Mouse (Mus musculus): ENCODE measurements around the gene Slc4a8. TPM values are rescaled to one million over a fixed set of nuclear protein-coding genes. Genes with fewer than 3 reads are reported as not detected.

The Slc4a8 gene
- polyA plus RNA-seq (2015; fragmentation: Nextera tagmentation; extraction: Ambion mirVana): 15.7 and 17.0 TPM in 2 replicates

GRCm38 (mm10) chr15:100761419-100762185, at the start of gene Slc4a8:
TSS of gene Slc4a8 (plus strand) at chr15:100761747.

GRCm38 (mm10) chr15:100729281-100729985, 32.1 kb upstream of the Slc4a8 start, which contains the start of gene Galnt6:
TSS of gene Galnt6 (minus strand) at chr15:100729376.

GRCm38 (mm10) chr15:100869558-100869957, 108.0 kb downstream of the Slc4a8 start, which contains the start of gene Scn8a:
TSS of gene Scn8a (plus strand) at chr15:100869858.

Other genes starting within 250 kb of the Slc4a8 start
- gene Tfcp2, start 209.7 kb upstream of the Slc4a8 start, polyA plus RNA-seq (2015; fragmentation: Nextera tagmentation; extraction: Ambion mirVana): 12.6 and 17.6 TPM in 2 replicates
- 4.7 and 5.1 TPM in 2 replicates for gene Pou6f1, start 161.8 kb upstream of the Slc4a8 start, polyA plus RNA-seq (2015; fragmentation: Nextera tagmentation; extraction: Ambion mirVana)
- 220 and 328 TPM in 2 replicates for gene Dazap2, start 146.4 kb upstream of the Slc4a8 start, polyA plus RNA-seq (2015; fragmentation: Nextera tagmentation; extraction: Ambion mirVana)
- gene Smagp, start 124.8 kb upstream of the Slc4a8 start, polyA plus RNA-seq (2015; fragmentation: Nextera tagmentation; extraction: Ambion mirVana): 18.1 and 22.9 TPM in 2 replicates
- gene Bin2, start 92.2 kb upstream of the Slc4a8 start, polyA plus RNA-seq (2015; fragmentation: Nextera tagmentation; extraction: Ambion mirVana): 3.8 and 4.0 TPM in 2 replicates
- gene Cela1, start 73.8 kb upstream of the Slc4a8 start, polyA plus RNA-seq (2015; fragmentation: Nextera tagmentation; extraction: Ambion mirVana): 190 and 236 TPM in 2 replicates
- gene Galnt6, start 32.4 kb upstream of the Slc4a8 start, polyA plus RNA-seq (2015; fragmentation: Nextera tagmentation; extraction: Ambion mirVana): 7.2 and 9.6 TPM in 2 replicates
- 5.0 and 6.3 TPM in 2 replicates for gene Scn8a, start 108.1 kb downstream of the Slc4a8 start, polyA plus RNA-seq (2015; fragmentation: Nextera tagmentation; extraction: Ambion mirVana)